Mouse (Mus musculus) adrenal gland, postnatal 10 days (tissue): ENCODE measurements at regions not wholly inside any gene's neighbourhood (a gene's known extent, or its start where the extent isn't known, plus 50 kb on each side); places are given as distances from the start of the nearest gene placed in this dataset.

Experiments used
- DNase-seq: peaks from one replicate; pipeline ENCODE4 v3.0.0; 2021; ENCODE audit warnings: mixed read lengths

- no peak for DNase-seq
Measured at GRCm38 (mm10) chr9:43627558-43627957, 116.2 kb upstream of the Nectin1 start.

GRCm38 (mm10) chr9:43628786-43629185, 115.0 kb upstream of the Nectin1 start:
- DNase-seq = no peak

GRCm38 (mm10) chr9:43636372-43636965, 107.3 kb upstream of the Nectin1 start:
- peak; percentile 43 for DNase-seq

GRCm38 (mm10) chr9:43658186-43658585, 85.6 kb upstream of the Nectin1 start:
- DNase-seq = no peak

- no peak for DNase-seq
Measured at GRCm38 (mm10) chr9:43659237-43659636, 84.5 kb upstream of the Nectin1 start.

GRCm38 (mm10) chr9:43660151-43660550, 83.6 kb upstream of the Nectin1 start:
- peak; percentile 14 for DNase-seq

- DNase-seq = no peak
Measured at GRCm38 (mm10) chr9:43660896-43661563, 82.8 kb upstream of the Nectin1 start.

GRCm38 (mm10) chr9:43661646-43662045, 82.1 kb upstream of the Nectin1 start:
- DNase-seq = no peak

GRCm38 (mm10) chr9:43667386-43667785, 76.4 kb upstream of the Nectin1 start:
- no peak for DNase-seq

- DNase-seq = no peak
Measured at GRCm38 (mm10) chr9:43667974-43668373, 75.8 kb upstream of the Nectin1 start.

- no peak for DNase-seq
Measured at GRCm38 (mm10) chr9:43668731-43669130, 75.1 kb upstream of the Nectin1 start.

GRCm38 (mm10) chr9:43670563-43670962, 73.2 kb upstream of the Nectin1 start:
- DNase-seq = no peak

- DNase-seq = no peak
Measured at GRCm38 (mm10) chr9:43673171-43673680, 70.6 kb upstream of the Nectin1 start.

GRCm38 (mm10) chr9:43674321-43674720, 69.5 kb upstream of the Nectin1 start:
- no peak for DNase-seq

- no peak for DNase-seq
Measured at GRCm38 (mm10) chr9:43676011-43676410, 67.8 kb upstream of the Nectin1 start.

GRCm38 (mm10) chr9:43679331-43679730, 64.5 kb upstream of the Nectin1 start:
- no peak for DNase-seq

GRCm38 (mm10) chr9:43681317-43681716, 62.5 kb upstream of the Nectin1 start:
- DNase-seq = no peak

- no peak for DNase-seq
Measured at GRCm38 (mm10) chr9:43682102-43682501, 61.7 kb upstream of the Nectin1 start.

- no peak for DNase-seq
Measured at GRCm38 (mm10) chr9:43684596-43684995, 59.2 kb upstream of the Nectin1 start.

- DNase-seq = no peak
Measured at GRCm38 (mm10) chr9:43692015-43692414, 51.8 kb upstream of the Nectin1 start.

GRCm38 (mm10) chr9:43692538-43692937, 51.2 kb upstream of the Nectin1 start:
- no peak for DNase-seq
